Mouse (Mus musculus) forebrain, postnatal 0 days (tissue): ENCODE measurements at regions not wholly inside any gene's neighbourhood (a gene's known extent, or its start where the extent isn't known, plus 50 kb on each side); places are given as distances from the start of the nearest gene placed in this dataset.

Experiments used
- ATAC-seq: fragments of 200-750 bp; cut with Nextera tagmentation; 2 replicates; pipeline ENCODE4 v1.8.0; 2017; ENCODE audit warnings: mild to moderate bottlenecking, moderate library complexity
- DNase-seq: peaks from one replicate; pipeline ENCODE4 v3.0.0-alpha.2; 2015
- H3K27ac ChIP-seq: fragments of 300-500 bp; sonication (generic); 2 replicates; pipeline ENCODE4 v1.5.1; 2014; ENCODE audit warnings: low read depth, mild to moderate bottlenecking, antibody characterized with exemption, low read length, moderate library complexity, mixed read lengths
- H3K27me3 ChIP-seq: fragments of 300-500 bp; sonication (generic); 2 replicates; pipeline ENCODE4 v1.6.1; 2014; ENCODE audit warnings: mild to moderate bottlenecking, low read length, mixed read lengths; ENCODE audit not compliant: insufficient read depth
- H3K36me3 ChIP-seq: fragments of 300-500 bp; sonication (generic); 2 replicates; pipeline ENCODE4 v1.6.1; 2014; ENCODE audit warnings: mild to moderate bottlenecking, moderate library complexity; ENCODE audit not compliant: insufficient read depth
- H3K4me1 ChIP-seq: fragments of 300-500 bp; sonication (generic); 2 replicates; pipeline ENCODE4 v1.6.1; 2014; ENCODE audit warnings: antibody characterized with exemption; ENCODE audit not compliant: insufficient read depth
- H3K4me2 ChIP-seq: fragments of 300-500 bp; sonication (generic); 2 replicates; pipeline ENCODE4 v1.6.1; 2014; ENCODE audit warnings: low read depth, mild to moderate bottlenecking, moderate library complexity
- H3K4me3 ChIP-seq: fragments of 300-500 bp; sonication (generic); 2 replicates; pipeline ENCODE4 v1.5.1; 2014; ENCODE audit warnings: low read depth, low read length, mixed read lengths
- H3K9ac ChIP-seq: fragments of 300-500 bp; sonication (generic); 2 replicates; pipeline ENCODE4 v1.6.1; 2014; ENCODE audit warnings: mild to moderate bottlenecking
- H3K9me3 ChIP-seq: fragments of 300-500 bp; sonication (generic); 2 replicates; pipeline ENCODE4 v1.6.1; 2016; ENCODE audit warnings: low read length
- CTCF ChIP-seq: sonication (generic); IDR thresholded peaks from 2 replicates; pipeline ENCODE4 v1.5.1; 2016; ENCODE audit warnings: antibody characterized with exemption, control low read depth, low read depth
- WGBS: fragments of 180-500 bp; shearing (Covaris S2); extraction: QIAGEN DNeasy Blood & Tissue Kit; methylation state at CpG from one replicate; pipeline ENCODE4 v1.1.7; 2014; 5-methylcytosine and 5-hydroxymethylcytosine counted together

DNA sequence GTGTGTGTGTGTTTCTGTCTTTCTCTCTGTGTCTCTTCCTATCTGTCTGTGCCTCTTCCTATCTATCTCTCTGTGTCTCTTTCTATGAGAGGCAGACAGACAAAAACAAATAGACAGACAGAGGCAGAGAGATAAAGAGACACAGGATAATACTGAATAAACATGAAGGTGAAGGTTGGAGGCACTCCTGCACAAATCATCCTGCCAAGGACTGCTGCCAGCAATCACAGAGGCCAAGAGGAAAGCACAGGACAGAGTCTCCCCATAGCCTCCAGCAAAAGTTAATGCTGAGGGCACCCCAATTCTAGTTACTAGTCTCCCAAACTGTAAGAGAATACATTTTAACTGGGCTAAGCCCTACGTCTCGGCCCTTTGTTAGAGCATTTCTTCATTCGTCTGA lies 77.6 kb upstream of the Daam1 start:
- Histone ChIP-seq H3K36me3 (no peaks in the 10 kb centered on the region), H3K27me3 (no peaks in the 10 kb centered on the region), H3K9me3 (no peaks in the 10 kb centered on the region), H3K9ac (no peak overlapping the region), H3K4me2 (no peak overlapping the region), H3K4me1 (peaks cover 12% of the 10 kb centered on the region), H3K27ac (no peak overlapping the region), H3K4me3 (no peak overlapping the region)
- ATAC-seq = no peak
- DNase-seq = no peak
- TF ChIP-seq CTCF = no peak
- 84% methylated on average over 3 of the region's 3 CpGs for WGBS

DNA sequence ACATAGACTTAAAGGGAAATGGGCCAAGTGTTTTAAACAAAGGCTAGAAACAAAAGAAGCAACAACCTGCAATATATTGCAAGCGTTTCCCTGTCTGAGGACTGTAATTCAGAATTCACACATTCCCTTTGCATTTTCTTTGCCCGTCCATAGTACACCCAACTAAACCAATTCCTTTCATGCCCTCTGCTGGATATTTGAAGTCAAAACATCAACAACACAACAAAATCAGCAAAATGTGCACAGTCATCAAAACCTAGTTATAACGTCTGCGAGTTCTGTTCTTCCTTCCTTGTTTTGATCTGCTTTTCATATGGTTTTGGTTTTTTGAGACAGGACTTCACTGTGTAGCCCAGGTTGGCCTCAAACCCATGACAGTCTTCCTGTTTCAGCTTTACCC lies 67.7 kb upstream of the Daam1 start:
- 49% methylated on average over 4 of the region's 4 CpGs for WGBS
- TF ChIP-seq CTCF = peak; percentile 73
- H3K4me2 ChIP-seq = no peak overlapping the region
- no peak overlapping the region for H3K27ac ChIP-seq
- no peaks in the 10 kb centered on the region for H3K9me3 ChIP-seq
- peak; percentile 54 for DNase-seq
- peak; percentile 50; the same call in 1 of the 2 replicates for ATAC-seq
- H3K4me1 ChIP-seq = no peaks in the 10 kb centered on the region
- no peaks in the 10 kb centered on the region for H3K36me3 ChIP-seq
- no peak overlapping the region for H3K4me3 ChIP-seq
- H3K27me3 ChIP-seq = no peaks in the 10 kb centered on the region
- H3K9ac ChIP-seq = no peak overlapping the region

GRCm38 (mm10) chr12:71766086-71766485 lies 64.8 kb upstream of the Daam1 start:
- Histone ChIP-seq H3K4me2 (no peak overlapping the region), H3K4me3 (no peak overlapping the region), H3K4me1 (no peaks in the 10 kb centered on the region), H3K27me3 (no peaks in the 10 kb centered on the region), H3K9ac (no peak overlapping the region), H3K27ac (no peak overlapping the region), H3K36me3 (no peaks in the 10 kb centered on the region), H3K9me3 (no peaks in the 10 kb centered on the region)
- ATAC-seq (no peak), DNase-seq (no peak)
- TF ChIP-seq CTCF = no peak
- 89% methylated on average over 4 of the region's 4 CpGs for WGBS

- no peak overlapping the region for H3K27ac ChIP-seq
- H3K27me3 ChIP-seq = no peaks in the 10 kb centered on the region
- no peak for ATAC-seq
- 97% methylated on average over 1 of the region's 1 CpGs for WGBS
- H3K4me3 ChIP-seq = no peak overlapping the region
- no peak for TF ChIP-seq CTCF
- no peaks in the 10 kb centered on the region for H3K36me3 ChIP-seq
- no peak overlapping the region for H3K4me2 ChIP-seq
- no peak for DNase-seq
- no peak overlapping the region for H3K9ac ChIP-seq
- H3K4me1 ChIP-seq = no peaks in the 10 kb centered on the region
- H3K9me3 ChIP-seq = no peaks in the 10 kb centered on the region
These were observed 64.2 kb upstream of the Daam1 start for GRCm38 (mm10) chr12:71766636-71767035.

- WGBS = 43% methylated on average over 3 of the region's 3 CpGs
- no peaks in the 10 kb centered on the region for H3K4me1 ChIP-seq
- H3K4me2 ChIP-seq = no peak overlapping the region
- no peak overlapping the region for H3K9ac ChIP-seq
- H3K27ac ChIP-seq = no peak overlapping the region
- no peaks in the 10 kb centered on the region for H3K36me3 ChIP-seq
- ATAC-seq = no peak
- no peak overlapping the region for H3K4me3 ChIP-seq
- no peaks in the 10 kb centered on the region for H3K9me3 ChIP-seq
- TF ChIP-seq CTCF = 0 out of 2 replicates have a peak, but pooled peaks have one; percentile 4
- DNase-seq = no peak
- no peaks in the 10 kb centered on the region for H3K27me3 ChIP-seq
These were observed 63.0 kb upstream of the Daam1 start for GRCm38 (mm10) chr12:71767896-71768295.

- WGBS = 5% methylated on average over 12 of the region's 12 CpGs
- peak; percentile 92 for DNase-seq
- no peak overlapping the region for H3K4me3 ChIP-seq
These were observed 62.4 kb upstream of the Daam1 start for GRCm38 (mm10) chr12:71768471-71768870.

DNA sequence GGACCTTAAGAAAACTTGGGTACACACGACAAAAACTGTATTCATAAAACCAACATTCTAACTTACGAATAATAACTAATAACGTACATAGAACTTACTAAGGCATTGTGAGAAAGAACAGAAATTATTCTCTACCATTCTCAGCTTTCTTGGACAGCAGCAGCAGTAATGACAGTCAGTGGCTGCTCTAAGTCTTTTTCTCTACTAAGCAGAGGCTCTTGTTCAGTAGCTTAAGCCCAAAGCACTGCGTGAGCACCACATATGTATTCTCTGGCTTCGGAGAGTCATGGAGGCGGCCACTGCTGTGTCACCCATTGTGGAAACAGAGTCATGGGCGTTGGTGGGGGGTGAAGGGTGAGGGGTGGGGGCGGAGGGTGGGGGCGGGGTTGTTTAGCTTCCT lies 62.0 kb upstream of the Daam1 start:
- no peak overlapping the region for H3K27ac ChIP-seq
- H3K4me1 ChIP-seq = no peaks in the 10 kb centered on the region
- ATAC-seq (no peak), DNase-seq (no peak)
- WGBS = 49% methylated on average over 9 of the region's 9 CpGs
- H3K27me3 ChIP-seq = no peaks in the 10 kb centered on the region
- no peak overlapping the region for H3K9ac ChIP-seq
- no peak for TF ChIP-seq CTCF
- peak overlapping the region; percentile 26 for H3K4me2 ChIP-seq
- no peaks in the 10 kb centered on the region for H3K36me3 ChIP-seq
- no peak overlapping the region for H3K4me3 ChIP-seq
- no peaks in the 10 kb centered on the region for H3K9me3 ChIP-seq

More at GRCm38 (mm10) chr12:71768471-71768870, 62.4 kb upstream of the Daam1 start:
- TF ChIP-seq CTCF = peak; percentile 92
- Histone ChIP-seq H3K4me1 (no peaks in the 10 kb centered on the region), H3K4me2 (peak overlapping the region; percentile 26), H3K36me3 (no peaks in the 10 kb centered on the region), H3K9me3 (no peaks in the 10 kb centered on the region), H3K27ac (no peak overlapping the region), H3K27me3 (no peaks in the 10 kb centered on the region), H3K9ac (no peak overlapping the region)
- peak; percentile 66 for ATAC-seq

GRCm38 (mm10) chr12:71769302-71769701 lies 61.6 kb upstream of the Daam1 start:
- Histone ChIP-seq H3K27ac (no peak overlapping the region), H3K9me3 (no peaks in the 10 kb centered on the region), H3K4me1 (no peaks in the 10 kb centered on the region), H3K4me3 (no peak overlapping the region), H3K36me3 (no peaks in the 10 kb centered on the region), H3K9ac (no peak overlapping the region), H3K27me3 (no peaks in the 10 kb centered on the region), H3K4me2 (no peak overlapping the region)
- no peak for ATAC-seq
- no peak for TF ChIP-seq CTCF
- WGBS = 75% methylated on average over 6 of the region's 6 CpGs
- DNase-seq = no peak
